Mouse (Mus musculus): ENCODE measurements around the gene Ifna2. TPM values are rescaled to one million over a fixed set of nuclear protein-coding genes. Genes with fewer than 3 reads are reported as not detected.

The Ifna2 gene
- total RNA-seq (2023): not detected

DNA sequence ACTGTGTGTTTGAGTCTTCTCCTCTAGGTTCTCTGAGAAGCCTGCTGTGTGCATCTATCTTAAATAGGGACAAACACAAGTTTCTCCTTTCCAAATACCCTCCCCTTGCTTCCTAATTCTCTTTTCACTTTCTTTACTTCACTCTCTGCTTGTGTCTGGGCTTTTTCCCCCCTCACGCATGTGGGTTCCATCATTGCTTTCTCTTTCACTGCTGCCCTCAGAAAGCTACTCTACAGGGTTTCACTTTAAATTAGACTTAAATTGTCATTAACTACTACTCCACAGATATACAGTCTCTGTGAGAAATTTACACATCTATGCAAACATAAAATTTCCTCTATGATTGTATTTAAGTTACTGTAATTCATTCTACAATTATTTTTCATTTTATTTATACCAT is at the start of gene Ifna2:
Ifna2 (minus strand) TSS at position 101 of the 400 bp plus-strand sequence.

DNA sequence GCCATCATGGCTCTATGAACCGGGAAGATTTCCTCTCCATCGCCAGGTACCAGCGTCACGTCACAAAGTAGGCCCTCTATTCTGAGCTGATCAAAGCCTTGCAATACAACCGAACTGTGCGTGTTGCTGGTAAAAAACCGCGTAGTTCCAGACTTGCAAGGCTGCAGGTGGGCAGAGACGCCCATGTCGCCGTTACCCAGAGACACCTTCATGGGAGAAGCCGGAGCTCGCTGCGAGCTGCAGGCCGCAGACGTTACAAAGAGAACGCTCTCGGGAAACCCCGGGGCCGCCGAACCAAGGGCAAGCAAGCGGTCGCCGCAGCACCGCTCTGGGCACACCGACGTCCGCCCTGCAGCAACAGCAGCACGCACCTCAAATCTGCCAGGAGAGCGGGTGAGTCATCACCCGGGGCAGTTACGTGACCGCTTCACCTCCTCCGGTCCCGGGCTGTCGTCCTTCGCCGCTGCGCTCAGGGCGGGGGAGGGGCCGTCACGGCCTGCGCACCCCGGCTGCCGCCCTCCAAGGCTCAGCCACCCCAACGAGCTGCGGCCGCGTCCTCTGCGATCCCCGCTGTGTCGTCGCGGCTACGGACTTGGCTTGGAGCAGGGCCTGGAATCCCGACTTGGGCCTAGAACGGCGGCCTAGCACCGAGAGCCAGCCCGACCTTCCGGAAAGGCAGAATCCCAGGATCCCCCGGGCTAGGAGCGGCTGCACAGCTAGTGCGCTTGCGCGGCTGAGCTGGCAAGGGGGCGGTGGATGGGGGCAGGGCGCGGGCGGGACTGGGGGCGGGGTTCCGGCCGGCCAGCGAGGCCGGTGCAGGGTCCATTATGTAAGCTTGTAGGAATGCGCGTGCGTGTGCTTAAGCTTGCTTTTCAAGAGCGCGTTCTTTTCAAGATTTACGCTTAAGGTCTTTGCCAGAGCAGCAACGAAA is 38.3 kb upstream of the Ifna2 start, which contains the start of the genes Gm26566 and Klhl9:
Gm26566 (plus strand) TSS at position 15 of the 931 bp plus-strand sequence.
Klhl9 (minus strand) TSS at position 675 of the 931 bp plus-strand sequence.

DNA sequence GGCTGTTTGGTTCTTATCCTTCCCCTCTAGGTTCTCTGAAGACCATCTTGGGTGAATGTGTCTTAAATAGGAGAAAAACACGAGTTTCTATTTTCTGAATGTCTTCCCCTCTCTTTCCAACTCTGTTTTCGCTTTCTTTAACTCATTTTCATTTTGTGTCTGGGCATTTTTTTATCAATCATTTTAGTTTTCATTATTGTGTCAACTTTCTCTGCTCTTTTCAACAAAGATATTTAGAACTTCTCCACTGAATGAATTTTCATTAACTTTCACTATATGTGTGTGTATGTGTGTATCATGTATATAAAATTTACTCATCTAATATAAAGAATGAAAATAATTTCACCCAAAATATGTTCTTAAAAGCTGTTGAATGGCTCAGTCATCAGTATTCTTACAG is 7.5 kb upstream of the Ifna2 start, which contains the start of gene Ifnab:
Ifnab (minus strand) TSS at position 101 of the 400 bp plus-strand sequence.

DNA sequence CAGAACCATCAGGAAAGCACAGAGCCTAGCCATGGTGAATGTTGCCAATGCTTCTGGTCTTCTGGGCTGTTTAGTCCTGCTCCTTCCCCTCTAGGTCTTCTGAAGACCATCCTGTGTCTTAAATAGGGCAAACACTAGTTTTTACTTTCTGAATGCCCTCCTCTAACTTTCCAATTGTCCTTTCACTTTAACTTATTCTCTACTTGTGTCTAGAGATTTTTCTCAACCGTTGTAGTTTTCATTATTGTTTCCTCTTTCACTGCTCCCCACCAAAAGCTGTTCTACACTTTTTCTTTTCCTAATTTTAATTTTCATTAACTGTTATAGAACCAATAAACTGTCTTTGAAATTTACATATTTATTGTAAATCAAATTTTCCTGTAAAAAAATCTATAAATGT is 6.9 kb downstream of the Ifna2 start, which contains the start of gene Ifna16:
Ifna16 (minus strand) TSS at position 101 of the 400 bp plus-strand sequence.

DNA sequence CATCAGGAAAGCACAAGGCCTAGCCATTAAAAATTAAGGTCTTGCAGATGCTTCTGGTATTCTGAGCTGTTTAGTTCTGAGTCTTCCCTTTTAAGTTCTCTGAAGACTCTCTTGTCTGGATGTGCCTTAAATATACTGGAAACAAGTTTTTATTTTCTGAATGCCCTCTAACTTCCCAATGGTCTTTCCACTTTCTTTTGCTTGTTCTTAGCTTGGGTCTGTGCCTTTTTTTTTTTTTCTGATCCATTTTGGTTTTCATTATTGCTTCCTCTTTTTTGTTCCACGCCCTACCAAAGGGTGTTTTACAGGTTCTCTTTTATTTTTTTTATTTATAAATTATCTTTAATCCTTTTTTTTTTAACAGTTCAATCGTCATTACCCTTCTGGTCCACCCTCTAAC is 39.4 kb downstream of the Ifna2 start, which contains the start of gene Ifna13:
Ifna13 (minus strand) TSS at position 101 of the 400 bp plus-strand sequence.

DNA sequence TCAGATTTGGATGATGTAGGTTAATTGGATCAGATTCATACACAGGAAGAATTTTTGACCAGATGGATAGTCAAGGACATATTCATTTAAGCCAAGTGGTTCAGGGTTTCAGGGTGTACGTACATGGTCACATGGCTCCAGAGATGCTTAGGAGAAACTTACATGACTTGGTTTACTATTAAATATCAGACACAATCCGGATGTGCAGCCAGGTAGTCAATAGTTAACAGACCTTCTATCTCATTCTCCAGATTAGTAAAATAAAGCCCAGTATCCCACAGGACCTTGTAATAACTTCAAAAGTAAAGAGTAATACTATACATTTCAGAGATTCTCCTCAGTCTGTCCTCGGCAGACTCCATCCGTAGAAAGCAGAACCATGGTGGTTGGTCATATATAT is 49.4 kb downstream of the Ifna2 start, which contains the start of gene C87499:
C87499 (minus strand) TSS at position 101 of the 400 bp plus-strand sequence.

Other genes with a start within 250 kb of the Ifna2 start
- 10 to 100 TPM; 80.1 to 87.5 TPM for gene Hacd4, start 245.0 kb downstream of the Ifna2 start, total RNA-seq (2023)
- gene Ifnb1, start 161.1 kb downstream of the Ifna2 start, total RNA-seq (2023): not detected
- not detected for gene Ifna15, start 125.7 kb downstream of the Ifna2 start, total RNA-seq (2023)
- gene Ifna14, start 112.1 kb downstream of the Ifna2 start, total RNA-seq (2023): not detected
- gene Ifna9, start 91.5 kb downstream of the Ifna2 start, total RNA-seq (2023): not detected
- not detected for gene Ifna12, start 80.5 kb downstream of the Ifna2 start, total RNA-seq (2023)
- gene C87499, start 49.5 kb downstream of the Ifna2 start, total RNA-seq (2023): not detected
- not detected for gene Ifna13, start 39.5 kb downstream of the Ifna2 start, total RNA-seq (2023)
- gene Ifna16, start 7.0 kb downstream of the Ifna2 start, total RNA-seq (2023): not detected
- not detected for gene Ifnab, start 7.4 kb upstream of the Ifna2 start, total RNA-seq (2023)
- under 1 TPM in 1 of 2 experiments, not detected in 1; 0.40 TPM for gene Gm26566, start 37.9 kb upstream of the Ifna2 start, total RNA-seq (2023)
- gene Klhl9, start 38.6 kb upstream of the Ifna2 start, total RNA-seq (2023): 10 to 100 TPM; 51.0 to 52.2 TPM
- gene Gm13271, start 71.0 kb upstream of the Ifna2 start, total RNA-seq (2023): not detected
- not detected for gene Gm13283, start 76.2 kb upstream of the Ifna2 start, total RNA-seq (2023)
- not detected for gene Gm13290, start 89.9 kb upstream of the Ifna2 start, total RNA-seq (2023)
- gene Gm13289, start 93.0 kb upstream of the Ifna2 start, total RNA-seq (2023): not detected
- gene Gm13272, start 95.9 kb upstream of the Ifna2 start, total RNA-seq (2023): not detected
- gene Ifnz, start 98.2 kb upstream of the Ifna2 start, total RNA-seq (2023): under 1 TPM in 1 of 2 experiments, not detected in 1; 0.70 TPM
- not detected for gene Gm13276, start 101.8 kb upstream of the Ifna2 start, total RNA-seq (2023)
- gene Gm13277, start 104.7 kb upstream of the Ifna2 start, total RNA-seq (2023): not detected
- gene Gm13278, start 107.6 kb upstream of the Ifna2 start, total RNA-seq (2023): not detected
- not detected for gene Gm13275, start 110.6 kb upstream of the Ifna2 start, total RNA-seq (2023)
- not detected for gene Gm13279, start 113.5 kb upstream of the Ifna2 start, total RNA-seq (2023)
- gene Gm13285, start 115.8 kb upstream of the Ifna2 start, total RNA-seq (2023): under 1 TPM in 1 of 2 experiments, not detected in 1; 0.29 TPM
- not detected for gene Gm13287, start 119.3 kb upstream of the Ifna2 start, total RNA-seq (2023)
- not detected for gene Gm13288, start 121.6 kb upstream of the Ifna2 start, total RNA-seq (2023)
- not detected for gene Ifna7, start 132.3 kb upstream of the Ifna2 start, total RNA-seq (2023)
- not detected for gene Ifna11, start 136.0 kb upstream of the Ifna2 start, total RNA-seq (2023)
- not detected for gene Ifna6, start 143.5 kb upstream of the Ifna2 start, total RNA-seq (2023)
- not detected for gene Ifna5, start 151.6 kb upstream of the Ifna2 start, total RNA-seq (2023)
- not detected for gene Ifna4, start 157.9 kb upstream of the Ifna2 start, total RNA-seq (2023)
- gene Ifna1, start 166.2 kb upstream of the Ifna2 start, total RNA-seq (2023): not detected
- not detected for gene Ifne, start 196.3 kb upstream of the Ifna2 start, total RNA-seq (2023)

Data from neutrophil, adult 83 days (primary cell).